20 mouse cellular contexts compared by ENCODE assay signal in genomic region chr3:152515959-152516358, GRCm38 (mm10).
A peak's percentile ranks its signal among the peaks of the same experiment; 100 is the strongest.
DNase-seq lines count a peak whose midpoint lies in the region; ATAC-seq and TF ChIP-seq lines count a peak whose summit lies in the region.
"Had no signal": no experiment of that assay in that cellular context is flagged by ENCODE, and none has a peak within 500 bp of the region (broad histone marks: within the 10 kb centered on the region; RNA-seq: fewer than 3 reads in every experiment).

No protein-coding gene starts in this region.

- TF ChIP-seq CTCF in forebrain, postnatal 0 days (IDR thresholded peaks at IDR 0.05; ENCODE audit: low read depth): no peak

- ATAC-seq in hindbrain, embryonic 12.5 days (ENCODE audit: low FRiP score): no peak
- peak; percentile 46 for ATAC-seq in forebrain, postnatal 0 days
- ATAC-seq in midbrain, embryonic 13.5 days: peak; percentile 63
- ATAC-seq in neural tube, embryonic 15.5 days (ENCODE audit: low FRiP score): peak; percentile 58; the same call in 1 of the 2 replicates

- H3K27ac ChIP-seq in hindbrain, embryonic 10.5 days: peak overlapping the region; percentile 69
- H3K27ac ChIP-seq in hindbrain, embryonic 12.5 days: no peak overlapping the region
- peak overlapping the region; percentile 82 for H3K27ac ChIP-seq in forebrain, postnatal 0 days (ENCODE audit: low read depth, low read length)
- H3K27ac ChIP-seq in midbrain, embryonic 13.5 days: no peak overlapping the region
- peak overlapping the region; percentile 41 for H3K27ac ChIP-seq in neural tube, embryonic 15.5 days (replicated peaks)
- H3K27ac ChIP-seq: embryonic facial prominence, embryonic 12.5 days; heart, embryonic 13.5 days; limb, embryonic 15.5 days had no signal

- H3K4me1 ChIP-seq in hindbrain, embryonic 10.5 days (replicated peaks): peaks cover 19% of the 10 kb centered on the region
- H3K4me1 ChIP-seq in hindbrain, embryonic 12.5 days: peaks cover 9% of the 10 kb centered on the region; the same call in 1 of the 2 replicates
- H3K4me1 ChIP-seq in forebrain, postnatal 0 days (ENCODE audit: insufficient read depth): peaks cover 11% of the 10 kb centered on the region
- peaks cover 14% of the 10 kb centered on the region; the same call in 1 of the 2 replicates for H3K4me1 ChIP-seq in midbrain, embryonic 13.5 days (replicated peaks)
- H3K4me1 ChIP-seq in neural tube, embryonic 15.5 days: peaks cover 13% of the 10 kb centered on the region

- H3K36me3 ChIP-seq in hindbrain, embryonic 10.5 days: no peaks in the 10 kb centered on the region
- no peaks in the 10 kb centered on the region for H3K36me3 ChIP-seq in hindbrain, embryonic 12.5 days
- no peaks in the 10 kb centered on the region for H3K36me3 ChIP-seq in forebrain, postnatal 0 days (ENCODE audit: insufficient read depth)
- H3K36me3 ChIP-seq in midbrain, embryonic 13.5 days: no peaks in the 10 kb centered on the region
- H3K36me3 ChIP-seq in neural tube, embryonic 15.5 days: no peaks in the 10 kb centered on the region
- H3K36me3 ChIP-seq: embryonic facial prominence, embryonic 12.5 days; heart, embryonic 13.5 days; limb, embryonic 15.5 days had no signal

- DNase-seq in hindbrain, embryonic 10.5 days (ENCODE audit: low spot score): no peak
- peak; percentile 10 for DNase-seq in forebrain, postnatal 0 days
- DNase-seq in thymus, adult 18-20 months: no peak
- no peak for DNase-seq in kidney, postnatal 25 days
- DNase-seq: cerebellum, adult 2 months; heart, postnatal 4 days; kidney, adult 11 months; kidney, postnatal 14 days; layer of hippocampus, adult 9-11 months; lung, postnatal 10 days; right cerebral cortex, postnatal 14 days; thymus, postnatal 14 days had no signal

- H3K9ac ChIP-seq in hindbrain, embryonic 12.5 days: no peak overlapping the region
- no peak overlapping the region for H3K9ac ChIP-seq in forebrain, postnatal 0 days
- no peak overlapping the region for H3K9ac ChIP-seq in midbrain, embryonic 13.5 days (replicated peaks)
- H3K9ac ChIP-seq in neural tube, embryonic 15.5 days (replicated peaks): no peak overlapping the region
- H3K9ac ChIP-seq: embryonic facial prominence, embryonic 12.5 days; heart, embryonic 13.5 days; limb, embryonic 15.5 days had no signal

- H3K27me3 ChIP-seq in hindbrain, embryonic 10.5 days (ENCODE audit: insufficient read depth, poor library complexity, severe bottlenecking): no peaks in the 10 kb centered on the region
- no peaks in the 10 kb centered on the region for H3K27me3 ChIP-seq in hindbrain, embryonic 12.5 days
- H3K27me3 ChIP-seq in forebrain, postnatal 0 days (ENCODE audit: insufficient read depth, low read length): no peaks in the 10 kb centered on the region
- no peaks in the 10 kb centered on the region for H3K27me3 ChIP-seq in midbrain, embryonic 13.5 days
- H3K27me3 ChIP-seq in neural tube, embryonic 15.5 days (replicated peaks): no peaks in the 10 kb centered on the region
- H3K27me3 ChIP-seq: CH12.LX; embryonic facial prominence, embryonic 12.5 days; limb, embryonic 15.5 days had no signal

- WGBS in hindbrain, embryonic 10.5 days: 47% methylated on average over 6 of the region's 6 CpGs
- 48% methylated on average over 6 of the region's 6 CpGs for WGBS in hindbrain, embryonic 12.5 days
- 15% methylated on average over 6 of the region's 6 CpGs for WGBS in forebrain, postnatal 0 days
- 16% methylated on average over 6 of the region's 6 CpGs for WGBS in midbrain, embryonic 13.5 days
- WGBS in neural tube, embryonic 15.5 days: 11% methylated on average over 6 of the region's 6 CpGs

- no peaks in the 10 kb centered on the region for H3K9me3 ChIP-seq in hindbrain, embryonic 10.5 days
- no peaks in the 10 kb centered on the region for H3K9me3 ChIP-seq in hindbrain, embryonic 12.5 days (replicated peaks)
- no peaks in the 10 kb centered on the region for H3K9me3 ChIP-seq in forebrain, postnatal 0 days (ENCODE audit: low read length)
- no peaks in the 10 kb centered on the region for H3K9me3 ChIP-seq in midbrain, embryonic 13.5 days
- H3K9me3 ChIP-seq in neural tube, embryonic 15.5 days (replicated peaks): no peaks in the 10 kb centered on the region
- H3K9me3 ChIP-seq: embryonic facial prominence, embryonic 12.5 days; heart, embryonic 13.5 days; limb, embryonic 15.5 days; megakaryocyte, embryonic 14.5 days had no signal

- H3K4me3 ChIP-seq in hindbrain, embryonic 10.5 days: no peak overlapping the region
- no peak overlapping the region for H3K4me3 ChIP-seq in hindbrain, embryonic 12.5 days
- H3K4me3 ChIP-seq in forebrain, postnatal 0 days (ENCODE audit: low read depth, low read length): no peak overlapping the region
- H3K4me3 ChIP-seq in midbrain, embryonic 13.5 days (replicated peaks): no peak overlapping the region
- no peak overlapping the region for H3K4me3 ChIP-seq in neural tube, embryonic 15.5 days (replicated peaks)
- H3K4me3 ChIP-seq: embryonic facial prominence, embryonic 12.5 days; heart, embryonic 13.5 days; limb, embryonic 15.5 days; megakaryocyte, embryonic 14.5 days had no signal

- no peak overlapping the region for H3K4me2 ChIP-seq in hindbrain, embryonic 12.5 days (replicated peaks)
- no peak overlapping the region for H3K4me2 ChIP-seq in forebrain, postnatal 0 days (ENCODE audit: low read depth)
- H3K4me2 ChIP-seq in midbrain, embryonic 13.5 days (replicated peaks): no peak overlapping the region
- H3K4me2 ChIP-seq in neural tube, embryonic 15.5 days: no peak overlapping the region
- H3K4me2 ChIP-seq: embryonic facial prominence, embryonic 12.5 days; heart, embryonic 13.5 days; limb, embryonic 15.5 days had no signal

Comparison
In these comparisons a context has a peak if more than half of its experiments do, and no peak if none do; other contexts are left out.
1. H3K27ac ChIP-seq: peak in hindbrain, embryonic 10.5 days (single experiment), forebrain, postnatal 0 days (single experiment) and neural tube, embryonic 15.5 days (single experiment); none in hindbrain, embryonic 12.5 days (single experiment) and midbrain, embryonic 13.5 days (single experiment).